25 mouse cellular contexts compared by ENCODE assay signal in the genomic region with DNA sequence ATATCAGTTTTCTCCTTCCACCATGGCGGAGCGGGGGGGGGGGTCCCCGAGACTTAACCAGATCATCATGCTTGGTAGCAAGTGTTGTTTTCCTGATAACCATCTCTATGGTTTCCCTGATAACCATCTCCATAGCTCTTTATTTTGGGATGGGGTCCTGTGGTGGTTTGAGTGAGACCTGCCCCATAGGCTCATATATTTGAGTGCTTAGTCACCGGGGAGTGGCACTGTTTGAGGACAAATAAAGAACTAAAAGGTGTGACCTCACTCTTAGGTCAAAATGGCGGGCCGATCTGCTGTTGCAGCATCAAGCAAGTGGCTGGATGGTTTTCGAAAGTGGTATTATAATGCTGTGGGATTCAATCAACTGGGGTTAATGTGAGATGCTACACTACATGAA. TPM values are rescaled to one million over a fixed set of nuclear protein-coding genes. Genes with fewer than 3 reads are reported as not detected.
"Had no signal": no experiment of that assay in that cellular context is flagged by ENCODE, and none has a peak within 500 bp of the region (broad histone marks: within the 10 kb centered on the region; RNA-seq: fewer than 3 reads in every experiment).

No protein-coding gene starts in this region.

- H3K9me3 ChIP-seq: heart, embryonic 13.5 days; heart, embryonic 15.5 days; hindbrain, embryonic 13.5 days; hindbrain, embryonic 15.5 days; limb, embryonic 13.5 days; limb, embryonic 15.5 days had no signal

- H3K4me3 ChIP-seq: heart, adult 2 months; heart, embryonic 13.5 days; heart, embryonic 15.5 days; hindbrain, embryonic 13.5 days; hindbrain, embryonic 15.5 days; layer of hippocampus, adult 2 months; left cerebral cortex, adult 2 months; limb, embryonic 13.5 days; limb, embryonic 15.5 days had no signal

- H3K9ac ChIP-seq: heart, embryonic 13.5 days; heart, embryonic 15.5 days; hindbrain, embryonic 13.5 days; hindbrain, embryonic 15.5 days; limb, embryonic 13.5 days; limb, embryonic 15.5 days had no signal

- ATAC-seq: hindbrain, postnatal 0 days; intestine, embryonic 16.5 days had no signal

- H3K27me3 ChIP-seq: heart, embryonic 15.5 days; hindbrain, embryonic 13.5 days; hindbrain, embryonic 15.5 days; limb, embryonic 13.5 days; limb, embryonic 15.5 days had no signal

- H3K4me2 ChIP-seq: heart, embryonic 11.5 days; heart, embryonic 13.5 days; heart, embryonic 15.5 days; hindbrain, embryonic 13.5 days; hindbrain, embryonic 15.5 days; limb, embryonic 13.5 days; limb, embryonic 15.5 days had no signal

- H3K36me3 ChIP-seq: heart, embryonic 13.5 days; heart, embryonic 15.5 days; hindbrain, embryonic 13.5 days; hindbrain, embryonic 15.5 days; limb, embryonic 13.5 days; limb, embryonic 15.5 days had no signal

- H3K4me1 ChIP-seq: hindbrain, embryonic 15.5 days had no signal

- H3K27ac ChIP-seq: heart, adult 2 months; heart, embryonic 13.5 days; heart, embryonic 15.5 days; hindbrain, embryonic 13.5 days; hindbrain, embryonic 15.5 days; hindbrain, postnatal 0 days; layer of hippocampus, adult 2 months; left cerebral cortex, adult 2 months; limb, embryonic 13.5 days; limb, embryonic 15.5 days had no signal

- DNase-seq: gastrocnemius, postnatal 14 days; gastrocnemius, postnatal 36 days; heart, adult 11 months; heart, adult 2 months; heart, postnatal 14 days; heart, postnatal 36 days; kidney, adult 11 months; kidney, adult 2 months; kidney, postnatal 10 days; kidney, postnatal 4 days; left cerebral cortex, postnatal 4 days had no signal

RNA-seq across cellular contexts. Expression of gene Pcolce, which starts 1.8 kb away (rescaled TPM):
- total RNA-seq: hematopoietic stem cell, adult 5-6 weeks had no signal

RNA-seq across cellular contexts. Expression of gene Fbxo24, which starts 13.5 kb away (rescaled TPM):
- total RNA-seq: gastrocnemius, postnatal 36 days; hematopoietic stem cell, adult 5-6 weeks; liver, adult 2 months had no signal
- polyA plus RNA-seq: heart, embryonic 11.5 days; kidney, embryonic 14.5 days had no signal
